Mouse (Mus musculus) forebrain, embryonic 11.5 days (tissue): ENCODE data around the gene Olfr631. TPM values are rescaled to one million over a fixed set of nuclear protein-coding genes. Genes with fewer than 3 reads are reported as not detected.
"Not testable (repeated sequence)": the region's sequence is repeated elsewhere in the genome, so short reads cannot be mapped to it uniquely, and the experiment has no call there.

Source experiments
- ATAC-seq: fragments of 200-750 bp; cut with Nextera tagmentation; replicated peaks from 2 replicates; pipeline ENCODE4 v1.8.0; 2017; ENCODE audit warnings: moderate TSS enrichment; ENCODE audit not compliant: low FRiP score
- DNase-seq: peaks from one replicate; pipeline ENCODE4 v3.0.0-alpha.2; 2017; ENCODE audit warnings: low spot score
- H3K27ac ChIP-seq: fragments of 300-500 bp; sonication (generic); 2 replicates; pipeline ENCODE4 v1.5.1; 2014; ENCODE audit warnings: low read depth, low read length
- H3K27me3 ChIP-seq: fragments of 300-500 bp; sonication (generic); 2 replicates; pipeline ENCODE4 v1.6.1; 2014; ENCODE audit warnings: mild to moderate bottlenecking, low read length, mixed read lengths; ENCODE audit not compliant: control insufficient read depth, insufficient read depth
- H3K36me3 ChIP-seq: fragments of 300-500 bp; sonication (generic); 2 replicates; pipeline ENCODE4 v1.6.1; 2014; ENCODE audit warnings: mild to moderate bottlenecking, low read length, moderate library complexity, mixed read lengths; ENCODE audit not compliant: control insufficient read depth, insufficient read depth
- H3K4me1 ChIP-seq: fragments of 300-500 bp; sonication (generic); replicated peaks from 2 replicates; pipeline ENCODE4 v1.6.1; 2014; ENCODE audit warnings: low read length, mixed read lengths; ENCODE audit not compliant: control insufficient read depth, insufficient read depth
- H3K4me2 ChIP-seq: fragments of 300-500 bp; sonication (generic); 2 replicates; pipeline ENCODE4 v1.6.1; 2014; ENCODE audit warnings: low read depth, mild to moderate bottlenecking, low read length, moderate library complexity, mixed read lengths; ENCODE audit not compliant: severe bottlenecking
- H3K4me3 ChIP-seq: fragments of 300-500 bp; sonication (generic); 2 replicates; pipeline ENCODE4 v1.5.1; 2014; ENCODE audit warnings: low read depth, low read length
- H3K9ac ChIP-seq: fragments of 300-500 bp; sonication (generic); 2 replicates; pipeline ENCODE4 v1.6.1; 2014; ENCODE audit warnings: low read length
- H3K9me3 ChIP-seq: fragments of 300-500 bp; sonication (generic); 2 replicates; pipeline ENCODE4 v1.6.1; 2016; ENCODE audit warnings: low read length, mixed read lengths; ENCODE audit not compliant: control insufficient read depth
- WGBS: fragments of 180-500 bp; shearing (Covaris S2); extraction: QIAGEN DNeasy Blood & Tissue Kit; methylation state at CpG from one replicate; pipeline ENCODE4 v1.1.7; 2014; 5-methylcytosine and 5-hydroxymethylcytosine counted together
- polyA plus RNA-seq: library from polyadenylated mRNA; unstranded; fragments of >200 nt; fragmentation: Nextera tagmentation; extraction: Ambion mirVana; gene quantifications from 2 replicates; pipeline ENCODE4 v1.2.1, GENCODE M21; 2014

The Olfr631 gene
- polyA plus RNA-seq, 1 experiment from 2014 or later, result not detected

DNA sequence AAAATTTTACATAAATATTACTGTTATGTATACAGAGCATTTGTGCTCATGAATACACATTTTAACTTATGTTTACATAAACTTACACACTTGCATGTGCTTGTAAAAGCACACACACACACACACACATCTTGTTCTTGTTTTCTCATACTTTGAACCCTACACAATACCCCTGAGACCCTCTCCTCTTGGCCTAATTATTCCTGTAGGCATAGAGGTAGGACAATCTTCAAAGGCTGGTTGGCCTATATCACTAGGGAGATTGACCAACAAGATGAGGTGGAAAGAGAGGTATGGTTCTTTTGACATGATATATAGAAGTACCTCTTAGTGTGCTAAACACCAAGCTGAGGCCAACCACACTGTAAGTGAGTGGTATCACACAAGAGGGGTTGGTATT lies 15.5 kb downstream of the Olfr631 start, which contains the start of gene Olfr633:
Olfr633 (plus strand) TSS at position 301 of the 400 bp plus-strand sequence.
- no peaks in the 10 kb centered on the region for H3K36me3 ChIP-seq
- no peak for DNase-seq
- H3K4me2 ChIP-seq, result no peak within 1 kb of the TSS
- H3K4me1 ChIP-seq, result no peaks in the 10 kb centered on the region
- no peak within 1 kb of the TSS for H3K27ac ChIP-seq
- no peak within 1 kb of the TSS for H3K4me3 ChIP-seq
- H3K9me3 ChIP-seq, result no peaks in the 10 kb centered on the region
- no peak for ATAC-seq
- no peak within 1 kb of the TSS for H3K9ac ChIP-seq
- no peaks in the 10 kb centered on the region for H3K27me3 ChIP-seq

GRCm38 (mm10) chr7:103966873-103967272 lies 38.2 kb downstream of the Olfr631 start:
- not testable (repeated sequence) for H3K36me3 ChIP-seq, H3K4me3 ChIP-seq, H3K9ac ChIP-seq, H3K4me1 ChIP-seq, H3K27ac ChIP-seq, H3K27me3 ChIP-seq, H3K9me3 ChIP-seq, H3K4me2 ChIP-seq, ATAC-seq, DNase-seq
- 96% methylated on average over 22 of the region's 22 CpGs for WGBS

DNA sequence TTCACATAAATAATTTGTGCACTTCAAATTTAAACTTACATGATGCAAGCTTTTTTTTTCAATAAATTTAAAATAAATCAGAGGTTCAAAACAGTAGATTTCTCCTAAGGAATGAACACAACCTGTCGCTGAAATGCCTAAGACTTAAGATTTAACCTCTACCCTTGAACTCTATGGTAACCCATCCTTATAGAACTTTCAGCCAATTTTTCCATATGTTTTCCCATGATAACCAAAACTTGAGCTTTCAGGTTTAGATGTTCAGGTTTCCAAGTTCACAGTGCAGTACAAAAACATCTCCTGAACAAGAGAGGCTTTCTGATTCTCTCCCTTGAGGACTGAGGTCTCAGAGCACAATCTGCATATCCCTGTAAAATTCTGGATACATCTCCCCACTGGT lies 42.2 kb downstream of the Olfr631 start, which contains the start of gene Olfr635:
Olfr635 (plus strand) TSS at position 301 of the 400 bp plus-strand sequence.
- no peak for DNase-seq
- Histone ChIP-seq H3K4me2 (no peak within 1 kb of the TSS), H3K27ac (no peak within 1 kb of the TSS), H3K9ac (no peak within 1 kb of the TSS), H3K4me3 (no peak within 1 kb of the TSS), H3K9me3 (no peaks in the 10 kb centered on the region), H3K36me3 (no peaks in the 10 kb centered on the region), H3K27me3 (no peaks in the 10 kb centered on the region), H3K4me1 (no peaks in the 10 kb centered on the region)
- 68% methylated on average over 1 of the region's 1 CpGs for WGBS
- no peak for ATAC-seq

- H3K27ac ChIP-seq, result no peak overlapping the region
- no peaks in the 10 kb centered on the region for H3K36me3 ChIP-seq
- H3K27me3 ChIP-seq, result no peaks in the 10 kb centered on the region
- no peak overlapping the region for H3K9ac ChIP-seq
- H3K4me3 ChIP-seq, result no peak overlapping the region
- no peaks in the 10 kb centered on the region for H3K4me1 ChIP-seq
- no peak for DNase-seq
- H3K4me2 ChIP-seq, result no peak overlapping the region
- no peaks in the 10 kb centered on the region for H3K9me3 ChIP-seq
- ATAC-seq, result no peak
- WGBS, result 76% methylated on average over 1 of the region's 1 CpGs
Measured at GRCm38 (mm10) chr7:103971782-103972181, 43.2 kb downstream of the Olfr631 start.

Other genes starting within 250 kb of the Olfr631 start
- gene Olfr625-ps1, start 246.1 kb upstream of the Olfr631 start, polyA plus RNA-seq, result not detected in 2 replicates
- gene Olfr243, start 214.2 kb upstream of the Olfr631 start, polyA plus RNA-seq, result not detected in 2 replicates
- not detected in 2 replicates for gene Olfr628, start 198.5 kb upstream of the Olfr631 start, polyA plus RNA-seq
- not detected in 2 replicates for gene Olfr629, start 183.9 kb upstream of the Olfr631 start, polyA plus RNA-seq
- not detected in 2 replicates for gene Olfr630, start 171.5 kb upstream of the Olfr631 start, polyA plus RNA-seq
- gene Olfr69, start 157.2 kb upstream of the Olfr631 start, polyA plus RNA-seq, result not detected in 2 replicates
- gene Olfr68, start 149.1 kb upstream of the Olfr631 start, polyA plus RNA-seq, result not detected in 2 replicates
- not detected in 2 replicates for gene Olfr67, start 137.0 kb upstream of the Olfr631 start, polyA plus RNA-seq
- 770 and 789 TPM in 2 replicates for gene Hbb-bt, start 114.8 kb upstream of the Olfr631 start, polyA plus RNA-seq
- 254 and 256 TPM in 2 replicates for gene Hbb-bs, start 100.7 kb upstream of the Olfr631 start, polyA plus RNA-seq
- not detected in 2 replicates for gene Hbb-bh2, start 88.3 kb upstream of the Olfr631 start, polyA plus RNA-seq
- gene Hbb-bh1, start 85.7 kb upstream of the Olfr631 start, polyA plus RNA-seq, result 2,356 and 2,804 TPM in 2 replicates
- 10,747 and 11,615 TPM in 2 replicates for gene Hbb-y, start 75.6 kb upstream of the Olfr631 start, polyA plus RNA-seq
- not detected in 2 replicates for gene Olfr66, start 42.6 kb upstream of the Olfr631 start, polyA plus RNA-seq
- gene Olfr64, start 34.3 kb upstream of the Olfr631 start, polyA plus RNA-seq, result not detected in 2 replicates
- not detected in 2 replicates for gene Olfr65, start 25.3 kb upstream of the Olfr631 start, polyA plus RNA-seq
- gene Olfr632, start 5.5 kb downstream of the Olfr631 start, polyA plus RNA-seq, result 0.12 TPM in 1 of 2 replicates, not detected in the other
- gene Olfr633, start 15.6 kb downstream of the Olfr631 start, polyA plus RNA-seq, result not detected in 2 replicates
- 0.03 TPM in 1 of 2 replicates, not detected in the other for gene Olfr635, start 42.3 kb downstream of the Olfr631 start, polyA plus RNA-seq
- not detected in 2 replicates for gene Olfr638, start 69.9 kb downstream of the Olfr631 start, polyA plus RNA-seq
- gene Olfr639, start 88.5 kb downstream of the Olfr631 start, polyA plus RNA-seq, result 0.04 TPM in 2 replicates
- not detected in 2 replicates for gene Olfr640, start 96.7 kb downstream of the Olfr631 start, polyA plus RNA-seq
- not detected in 2 replicates for gene Olfr641, start 106.6 kb downstream of the Olfr631 start, polyA plus RNA-seq
- gene Olfr642, start 123.8 kb downstream of the Olfr631 start, polyA plus RNA-seq, result not detected in 2 replicates
- gene 4930516K23Rik, start 132.6 kb downstream of the Olfr631 start, polyA plus RNA-seq, result not detected in 2 replicates
- gene Olfr644, start 143.0 kb downstream of the Olfr631 start, polyA plus RNA-seq, result not detected in 2 replicates
- gene Olfr645, start 156.6 kb downstream of the Olfr631 start, polyA plus RNA-seq, result not detected in 2 replicates
- gene Olfr646, start 176.0 kb downstream of the Olfr631 start, polyA plus RNA-seq, result not detected in 2 replicates
- gene Ubqln5, start 201.0 kb downstream of the Olfr631 start, polyA plus RNA-seq, result not detected in 2 replicates
- not detected in 2 replicates for gene Olfr643, start 208.6 kb downstream of the Olfr631 start, polyA plus RNA-seq
- gene Ubqln3, start 214.5 kb downstream of the Olfr631 start, polyA plus RNA-seq, result not detected in 2 replicates
- gene Ubqlnl, start 221.7 kb downstream of the Olfr631 start, polyA plus RNA-seq, result not detected in 2 replicates
- not detected in 2 replicates for gene Olfm5, start 236.0 kb downstream of the Olfr631 start, polyA plus RNA-seq